Mouse (Mus musculus) spleen, adult 12 weeks (tissue): ENCODE measurements around the gene Cdkn1b.

Source experiments
- DNase-seq: peaks from one replicate; pipeline ENCODE4 v3.0.0; 2022; ENCODE audit warnings: low spot score

Cdkn1b gene

GRCm38 (mm10) chr6:134972096-134972495, 51.9 kb downstream of the Cdkn1b start:
- DNase-seq: no peak
